Mouse (Mus musculus): Measurements from ENCODE around the gene Apol6.

GRCm38 (mm10) chr15:77065259-77065852 lies 20.8 kb downstream of the Apol6 start:
- TF ChIP-seq GATA1 (IDR thresholded peaks at IDR 0.05; ENCODE audit: borderline replicate concordance, low read length) (no peak), FLI1 (IDR thresholded peaks at IDR 0.05; ENCODE audit: low read length) (no peak)
